Mouse (Mus musculus): ENCODE measurements around the gene Derl2. TPM values are rescaled to one million over a fixed set of nuclear protein-coding genes. Genes with fewer than 3 reads are reported as not detected.

Gene Derl2
- total RNA-seq, 1 experiment: 45.1 TPM

GRCm38 (mm10) chr11:71018416-71019200 lies 1.0 kb downstream of the Derl2 start:
- Histone ChIP-seq H3K9me3 (ENCODE audit: control insufficient read depth, insufficient read depth, low read depth, low read length) (no peaks in the 10 kb centered on the region), H3K4me1 (ENCODE audit: control insufficient read depth in 2 of 2, insufficient read depth in 2 of 2, low read length in 2 of 2, poor library complexity in 1 of 2) (peaks cover 0 to 9% of the 10 kb centered on the region in 2 experiments; a peak in 1 of 4 replicates), H3K27ac (ENCODE audit: insufficient read depth, low read depth, low read length, poor library complexity, severe bottlenecking) (no peak overlapping the region), H3K4me3 (ENCODE audit: insufficient read depth in 1 of 2, low read depth in 1 of 2, low read length in 2 of 2, poor library complexity in 1 of 2, severe bottlenecking in 1 of 2) (peak overlapping the region; percentile 78 to 99), H3K36me3 (ENCODE audit: control insufficient read depth, insufficient read depth, low read length, poor library complexity, severe bottlenecking) (0 out of 2 replicates have a peak, but pooled peaks cover 7% of the 10 kb centered on the region), H3K9ac (ENCODE audit: insufficient read depth, low read depth, low read length, poor library complexity, severe bottlenecking) (peak overlapping the region; percentile 87)
- no peak for DNase-seq (ENCODE audit: low read depth, low spot score)
- in situ Hi-C loops (cut with MboI; ENCODE audit: low sequenced_read_pairs in 2 of 2, unreplicated experiment in 2 of 2): no loop called here
- TF ChIP-seq ZNF384 (IDR thresholded peaks at IDR 0.05; ENCODE audit: low read depth, low read length) (no peak), CHD2 (IDR thresholded peaks at IDR 0.05; ENCODE audit: low read depth, low read length) (0 out of 2 replicates have a peak, but pooled peaks have one; percentile 27)

- Histone ChIP-seq H3K27ac (ENCODE audit: insufficient read depth, low read depth, low read length, poor library complexity, severe bottlenecking) (no peak overlapping the region), H3K36me3 (ENCODE audit: control insufficient read depth, insufficient read depth, low read length, poor library complexity, severe bottlenecking) (peaks cover 6% of the 10 kb centered on the region), H3K9ac (ENCODE audit: insufficient read depth, low read depth, low read length, poor library complexity, severe bottlenecking) (no peak overlapping the region), H3K9me3 (ENCODE audit: control insufficient read depth, insufficient read depth, low read depth, low read length) (no peaks in the 10 kb centered on the region), H3K4me1 (ENCODE audit: control insufficient read depth in 2 of 2, insufficient read depth in 2 of 2, low read length in 2 of 2, poor library complexity in 1 of 2) (peaks cover 0 to 9% of the 10 kb centered on the region in 2 experiments; a peak in 1 of 4 replicates), H3K4me3 (ENCODE audit: insufficient read depth in 1 of 2, low read depth in 1 of 2, low read length in 2 of 2, poor library complexity in 1 of 2, severe bottlenecking in 1 of 2) (no peak overlapping the region)
- no peak for DNase-seq (ENCODE audit: low read depth, low spot score)
- in situ Hi-C loops (cut with MboI; ENCODE audit: low sequenced_read_pairs in 2 of 2, unreplicated experiment in 2 of 2): no loop called here
- no peak for TF ChIP-seq HCFC1 (IDR thresholded peaks at IDR 0.05; ENCODE audit: borderline replicate concordance, insufficient read depth, low read length)
- TF ChIP-seq CHD2 (IDR thresholded peaks at IDR 0.05; ENCODE audit: low read depth, low read length): no peak
- no peak for TF ChIP-seq ZC3H11A (IDR thresholded peaks at IDR 0.05; ENCODE audit: borderline replicate concordance, low read depth, low read length)
- no peak for TF ChIP-seq ZNF384 (IDR thresholded peaks at IDR 0.05; ENCODE audit: low read depth, low read length)
- no peak for TF ChIP-seq MAFK (IDR thresholded peaks at IDR 0.05; ENCODE audit: insufficient read depth, low read depth, low read length)
These were observed 2.6 kb downstream of the Derl2 start for GRCm38 (mm10) chr11:71017051-71017450.

- Histone ChIP-seq H3K4me3 (ENCODE audit: insufficient read depth in 1 of 2, low read depth in 1 of 2, low read length in 2 of 2, poor library complexity in 1 of 2, severe bottlenecking in 1 of 2) (no peak overlapping the region), H3K4me1 (ENCODE audit: control insufficient read depth in 2 of 2, insufficient read depth in 2 of 2, low read length in 2 of 2, poor library complexity in 1 of 2) (no peaks in the 10 kb centered on the region), H3K27ac (ENCODE audit: insufficient read depth, low read depth, low read length, poor library complexity, severe bottlenecking) (no peak overlapping the region), H3K36me3 (ENCODE audit: control insufficient read depth, insufficient read depth, low read length, poor library complexity, severe bottlenecking) (peaks cover 16% of the 10 kb centered on the region), H3K9me3 (ENCODE audit: control insufficient read depth, insufficient read depth, low read depth, low read length) (no peaks in the 10 kb centered on the region), H3K9ac (ENCODE audit: insufficient read depth, low read depth, low read length, poor library complexity, severe bottlenecking) (no peak overlapping the region)
- in situ Hi-C loops (cut with MboI; ENCODE audit: low sequenced_read_pairs in 2 of 2, unreplicated experiment in 2 of 2): no loop called here
- TF ChIP-seq CHD2 (IDR thresholded peaks at IDR 0.05; ENCODE audit: low read depth, low read length): no peak
- DNase-seq (ENCODE audit: low read depth, low spot score): no peak
These were observed 6.9 kb downstream of the Derl2 start for GRCm38 (mm10) chr11:71012743-71013142.

- TF ChIP-seq CHD2 (IDR thresholded peaks at IDR 0.05; ENCODE audit: low read depth, low read length) (no peak), ZNF384 (IDR thresholded peaks at IDR 0.05; ENCODE audit: low read depth, low read length) (no peak), HCFC1 (IDR thresholded peaks at IDR 0.05; ENCODE audit: borderline replicate concordance, insufficient read depth, low read length) (no peak), ZC3H11A (IDR thresholded peaks at IDR 0.05; ENCODE audit: borderline replicate concordance, low read depth, low read length) (no peak), MAFK (IDR thresholded peaks at IDR 0.05; ENCODE audit: insufficient read depth, low read depth, low read length) (no peak)
- Histone ChIP-seq H3K27ac (ENCODE audit: insufficient read depth, low read depth, low read length, poor library complexity, severe bottlenecking) (no peak overlapping the region), H3K36me3 (ENCODE audit: control insufficient read depth, insufficient read depth, low read length, poor library complexity, severe bottlenecking) (peaks cover 16% of the 10 kb centered on the region), H3K9ac (ENCODE audit: insufficient read depth, low read depth, low read length, poor library complexity, severe bottlenecking) (no peak overlapping the region), H3K4me3 (ENCODE audit: insufficient read depth in 1 of 2, low read depth in 1 of 2, low read length in 2 of 2, poor library complexity in 1 of 2, severe bottlenecking in 1 of 2) (no peak overlapping the region), H3K4me1 (ENCODE audit: control insufficient read depth in 2 of 2, insufficient read depth in 2 of 2, low read length in 2 of 2, poor library complexity in 1 of 2) (no peaks in the 10 kb centered on the region), H3K9me3 (ENCODE audit: control insufficient read depth, insufficient read depth, low read depth, low read length) (no peaks in the 10 kb centered on the region)
- no peak for DNase-seq (ENCODE audit: low read depth, low spot score)
- in situ Hi-C loops (cut with MboI; ENCODE audit: low sequenced_read_pairs in 2 of 2, unreplicated experiment in 2 of 2): no loop called here
These were observed 11.3 kb downstream of the Derl2 start for GRCm38 (mm10) chr11:71008321-71008720.

GRCm38 (mm10) chr11:71007831-71008230 lies 11.8 kb downstream of the Derl2 start:
- no peaks in the 10 kb centered on the region for H3K4me1 ChIP-seq (ENCODE audit: control insufficient read depth in 2 of 2, insufficient read depth in 2 of 2, low read length in 2 of 2, poor library complexity in 1 of 2)
- H3K27ac ChIP-seq (ENCODE audit: insufficient read depth, low read depth, low read length, poor library complexity, severe bottlenecking): no peak overlapping the region
- in situ Hi-C loops (cut with MboI; ENCODE audit: low sequenced_read_pairs in 2 of 2, unreplicated experiment in 2 of 2): no loop called here
- H3K36me3 ChIP-seq (ENCODE audit: control insufficient read depth, insufficient read depth, low read length, poor library complexity, severe bottlenecking): peaks cover 16% of the 10 kb centered on the region
- no peak overlapping the region for H3K9ac ChIP-seq (ENCODE audit: insufficient read depth, low read depth, low read length, poor library complexity, severe bottlenecking)
- H3K4me3 ChIP-seq (ENCODE audit: insufficient read depth in 1 of 2, low read depth in 1 of 2, low read length in 2 of 2, poor library complexity in 1 of 2, severe bottlenecking in 1 of 2): no peak overlapping the region
- TF ChIP-seq ZC3H11A (IDR thresholded peaks at IDR 0.05; ENCODE audit: borderline replicate concordance, low read depth, low read length) (no peak), HCFC1 (IDR thresholded peaks at IDR 0.05; ENCODE audit: borderline replicate concordance, insufficient read depth, low read length) (no peak), ZNF384 (IDR thresholded peaks at IDR 0.05; ENCODE audit: low read depth, low read length) (no peak), MAFK (IDR thresholded peaks at IDR 0.05; ENCODE audit: insufficient read depth, low read depth, low read length) (no peak), CHD2 (IDR thresholded peaks at IDR 0.05; ENCODE audit: low read depth, low read length) (no peak)
- H3K9me3 ChIP-seq (ENCODE audit: control insufficient read depth, insufficient read depth, low read depth, low read length): no peaks in the 10 kb centered on the region
- DNase-seq (ENCODE audit: low read depth, low spot score): no peak

Measured in ES-E14 (cell line).